Mouse (Mus musculus): ENCODE measurements around the gene Nt5dc3.

GRCm38 (mm10) chr10:86778398-86779116, at the start of gene Nt5dc3:
- TF ChIP-seq GATA1 (IDR thresholded peaks at IDR 0.05; ENCODE audit: borderline replicate concordance, low read length) (peak; percentile 83; the same call in 2 of the 3 replicates), FLI1 (IDR thresholded peaks at IDR 0.05; ENCODE audit: low read length) (0 out of 2 replicates have a peak, but pooled peaks have one; percentile 39)
